Mouse (Mus musculus) kidney, postnatal 36 days (tissue): ENCODE data around the gene Satb2.

Source experiments
- DNase-seq, 2 experiments: peaks; one replicate each; pipeline ENCODE4 v3.0.0; 2021 to 2022; ENCODE audit warnings: mixed read lengths in 2 of 2

Gene Satb2

DNA sequence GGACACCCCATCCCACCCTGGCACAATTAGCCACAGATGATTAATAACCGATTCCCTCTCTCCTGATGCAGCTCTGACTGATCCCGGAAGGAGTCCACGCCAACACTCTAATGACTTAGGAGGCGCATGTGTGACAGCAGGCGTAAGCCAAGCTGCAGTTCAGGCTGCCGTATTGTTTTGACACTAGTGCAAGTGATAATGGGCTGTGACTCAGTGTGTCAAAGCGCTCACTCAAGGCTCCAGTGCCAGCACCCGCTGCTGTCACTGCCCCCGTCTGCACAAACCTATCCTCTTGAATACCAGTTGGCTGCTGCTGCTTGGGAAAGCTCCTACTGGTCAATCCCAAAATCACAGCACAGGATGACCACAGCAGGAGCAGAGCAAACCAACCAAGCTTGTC lies 49.7 kb downstream of the Satb2 start:
- DNase-seq: no peak

DNA sequence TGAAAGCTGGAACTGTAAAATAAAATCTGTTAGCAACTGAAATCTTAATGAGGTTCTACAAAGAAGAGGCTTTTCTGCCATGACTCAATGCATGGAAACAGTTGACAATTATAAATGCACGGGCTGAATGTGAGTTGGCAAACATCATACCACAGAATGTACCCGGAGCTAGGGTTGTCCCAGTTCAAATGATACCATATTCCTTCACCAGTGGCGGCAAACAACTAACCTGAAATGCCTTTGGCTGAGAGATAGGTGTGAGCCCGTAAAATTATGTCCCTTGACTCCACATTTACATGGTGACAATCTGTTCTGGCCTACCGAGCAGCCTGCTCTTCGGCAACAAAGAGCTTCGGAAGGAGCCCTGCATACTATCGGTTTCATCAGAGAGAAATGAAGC lies 58.0 kb downstream of the Satb2 start:
- DNase-seq: no peak

DNA sequence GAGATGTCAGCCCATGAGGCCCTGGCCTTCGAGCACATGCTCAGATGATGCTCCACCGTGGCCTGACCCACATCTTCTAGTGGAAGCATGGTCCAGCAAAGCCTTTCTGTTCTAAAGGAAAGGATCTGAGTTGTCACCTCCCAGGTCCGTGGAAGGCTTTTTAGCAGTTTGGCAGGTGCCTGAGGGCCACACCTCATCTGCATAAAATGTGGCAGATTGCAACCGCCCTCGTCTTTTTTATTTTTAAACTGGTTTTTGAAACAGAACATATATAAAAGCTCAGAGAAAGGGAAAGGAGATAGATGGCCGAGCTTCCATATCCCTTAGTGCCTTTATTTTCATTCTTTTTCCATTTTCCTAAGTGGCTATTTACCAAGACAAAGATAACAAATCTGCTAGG lies 64.2 kb downstream of the Satb2 start:
- DNase-seq: no peak

DNA sequence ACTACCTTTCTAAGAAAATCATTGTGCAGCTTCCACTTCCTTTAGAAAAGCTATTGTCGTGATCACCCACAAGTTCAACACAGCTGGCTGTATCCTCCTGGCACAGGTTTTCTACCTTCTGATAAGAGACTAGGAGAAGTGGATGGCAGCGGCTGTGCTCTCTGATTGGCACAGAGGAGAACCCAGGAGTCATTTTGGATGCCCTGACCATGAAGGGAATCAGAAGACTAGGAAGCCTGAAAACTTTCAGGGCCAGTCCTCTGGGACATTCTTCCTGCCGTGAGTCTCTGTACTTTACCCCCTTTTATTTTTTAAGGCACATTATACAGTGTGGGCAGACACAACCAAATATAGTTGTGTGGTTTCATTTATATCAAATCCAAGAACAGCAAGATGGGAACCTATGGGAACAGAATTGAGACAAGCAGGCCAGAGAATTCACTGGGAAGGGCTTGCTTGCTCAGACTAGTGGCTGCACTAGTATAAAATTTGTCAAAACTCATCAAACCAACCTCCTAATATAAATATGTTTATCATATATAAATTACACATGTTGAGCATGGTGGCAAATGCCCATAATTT lies 77.7 kb downstream of the Satb2 start:
- no peak for DNase-seq

DNA sequence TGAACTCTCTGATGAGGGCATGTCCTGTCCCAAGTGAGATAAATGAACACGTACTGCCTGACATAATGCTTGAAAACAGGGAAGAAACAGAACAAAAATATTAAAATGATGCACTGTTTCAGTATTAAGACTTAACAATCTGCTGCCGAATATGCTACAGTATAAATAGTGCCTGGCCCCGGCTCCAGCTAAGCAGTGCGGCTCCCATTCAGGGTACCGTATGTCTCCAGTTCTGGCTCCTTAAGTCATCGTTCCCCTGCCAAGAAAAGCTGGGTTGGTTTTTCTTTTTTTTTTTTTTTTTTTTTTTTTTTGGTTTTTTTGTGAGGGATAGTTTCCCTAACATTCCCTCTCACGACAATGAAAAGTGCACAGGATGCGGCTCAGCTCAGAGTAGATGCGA lies 78.3 kb downstream of the Satb2 start:
- no peak for DNase-seq

DNA sequence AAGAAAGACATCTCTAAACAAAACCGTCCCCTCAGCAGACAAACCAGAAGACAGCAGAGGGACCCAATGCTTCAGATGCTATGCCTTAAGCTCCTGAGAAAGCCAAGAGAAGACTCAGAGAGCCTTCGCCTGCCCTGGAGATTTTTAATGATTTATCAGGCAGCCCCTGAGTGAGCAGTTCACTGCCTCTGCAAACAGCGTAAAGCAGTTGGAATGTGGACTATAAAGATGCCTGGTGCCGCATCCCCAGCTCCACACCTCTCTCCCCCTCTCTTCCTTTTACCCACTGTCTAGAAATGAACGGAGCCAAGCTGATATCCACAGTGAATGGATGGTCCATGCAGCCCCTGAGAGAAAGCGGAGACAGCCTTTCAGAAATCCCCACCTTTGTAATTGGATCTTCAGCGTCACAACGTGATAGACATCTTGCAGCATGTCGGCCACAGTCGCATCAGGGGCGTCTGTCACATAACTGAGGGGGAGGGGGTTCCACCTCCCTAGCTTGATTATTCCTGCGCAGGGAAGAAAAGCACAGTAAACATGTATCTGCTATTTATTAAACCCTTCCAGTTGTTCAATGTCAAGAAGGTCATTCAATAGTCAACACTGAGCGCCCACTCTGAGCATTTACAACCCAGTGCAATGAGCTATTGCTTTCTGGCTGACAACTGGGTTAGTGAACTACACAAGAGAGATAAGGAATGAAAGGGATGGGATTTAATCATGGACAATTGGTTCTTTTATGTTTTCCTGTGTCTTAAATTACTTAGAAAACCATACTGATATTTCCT lies 79.6 kb downstream of the Satb2 start:
- peak; percentile 37 to 47 for DNase-seq

DNA sequence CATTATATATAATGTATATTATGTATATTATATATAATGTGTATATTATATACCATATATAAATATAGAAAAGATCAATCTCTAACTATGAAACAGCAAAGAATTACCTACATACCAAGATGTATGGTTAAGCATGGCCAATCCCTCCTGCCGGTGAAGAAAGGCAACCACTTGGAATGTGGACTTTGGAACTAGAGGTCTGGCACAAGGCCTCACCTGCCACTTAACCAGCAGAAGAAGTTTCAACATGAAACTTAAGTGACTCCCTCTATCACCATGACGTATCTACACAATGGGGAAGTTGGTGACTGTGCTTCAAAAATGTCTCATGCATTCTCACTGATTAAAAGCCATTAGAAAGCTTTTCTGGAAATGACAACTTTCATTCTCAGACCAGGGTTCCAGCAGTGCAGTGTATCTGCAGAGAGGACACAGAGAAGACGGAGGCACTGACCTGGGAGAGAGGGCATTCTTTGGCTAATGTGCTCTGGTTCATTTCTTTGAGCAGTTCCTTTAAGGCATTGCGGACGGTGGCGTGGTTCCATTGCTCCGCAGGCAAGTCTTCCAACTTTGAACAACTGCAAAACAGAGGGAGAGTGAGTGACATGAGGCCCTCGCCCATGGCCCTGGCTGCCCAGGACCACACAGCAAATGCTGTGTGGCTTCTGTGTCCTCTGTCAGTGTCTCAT lies 80.8 kb downstream of the Satb2 start:
- DNase-seq: peak; percentile 62 to 64

DNA sequence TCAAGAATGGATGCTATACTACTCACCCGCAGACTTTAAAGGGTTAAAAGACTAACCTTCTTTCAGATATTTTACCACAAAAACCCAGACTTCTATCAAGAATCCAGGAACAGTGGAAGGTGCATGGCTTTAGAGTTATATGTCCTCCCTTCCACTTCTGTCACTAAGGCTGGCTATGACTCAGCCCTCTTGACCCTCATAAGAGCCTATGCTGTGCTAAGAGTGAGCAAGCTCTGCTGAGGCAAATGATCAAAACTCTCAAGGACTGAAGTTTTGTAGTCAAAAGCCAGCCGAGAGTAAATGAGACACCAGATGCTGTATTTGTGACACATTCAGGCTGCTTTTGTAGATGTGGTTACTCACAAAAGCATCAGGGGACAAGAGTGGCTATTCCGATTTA lies 81.8 kb downstream of the Satb2 start:
- no peak for DNase-seq

DNA sequence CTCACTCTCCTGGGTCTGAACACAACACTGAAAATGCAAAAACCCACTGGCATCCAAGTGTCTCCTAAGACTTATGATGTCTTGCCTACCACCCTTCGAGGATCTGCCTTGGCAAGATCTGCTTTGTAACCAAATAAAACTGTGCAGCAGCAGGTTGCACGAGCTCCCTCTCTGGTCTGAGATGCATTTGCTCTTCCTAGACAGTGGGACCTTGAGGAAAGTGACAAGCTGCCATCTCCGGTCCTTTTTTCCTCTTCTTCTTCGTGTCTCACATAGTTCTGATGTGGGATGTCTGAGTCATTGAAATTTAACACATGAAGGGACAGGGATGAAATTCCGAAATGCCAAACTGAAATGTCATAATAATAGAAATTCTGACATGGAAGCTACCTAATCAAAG lies 85.7 kb downstream of the Satb2 start:
- DNase-seq: no peak

DNA sequence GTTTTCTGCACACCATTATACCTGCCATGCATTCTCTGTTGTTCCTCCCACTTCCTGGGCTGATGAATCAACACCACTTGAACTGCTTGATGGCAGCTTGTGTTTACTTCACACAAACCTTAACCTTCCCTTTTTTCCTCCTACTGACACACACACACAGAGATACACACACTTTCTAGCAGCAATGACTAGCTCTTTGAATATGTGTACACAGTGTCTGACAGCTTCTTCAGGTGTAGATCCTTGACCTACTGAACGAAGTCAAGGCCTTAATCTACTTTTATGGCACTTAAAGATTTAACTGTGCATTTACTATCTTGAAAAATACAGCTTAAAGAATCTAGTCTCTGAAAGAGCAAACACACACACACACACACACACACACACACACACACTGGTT lies 89.5 kb downstream of the Satb2 start:
- DNase-seq: no peak

DNA sequence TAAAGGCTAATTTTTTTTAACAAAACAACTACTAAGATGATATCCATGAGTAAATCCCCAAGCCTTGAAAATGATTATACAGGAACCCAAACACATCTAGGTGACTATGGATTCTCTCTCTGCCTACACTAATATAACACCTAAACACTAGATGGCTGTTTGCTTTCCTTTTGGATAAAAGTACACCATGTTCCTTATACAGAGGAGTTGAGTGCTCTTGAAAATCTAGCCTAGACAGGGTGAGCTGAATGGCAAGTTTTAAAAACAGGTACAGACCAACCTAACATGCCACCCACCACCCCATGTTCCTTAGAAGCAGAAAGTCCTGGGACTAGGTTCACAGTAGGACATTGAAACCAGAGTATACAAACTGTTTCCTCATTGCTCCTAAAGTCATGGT lies 90.9 kb downstream of the Satb2 start:
- no peak for DNase-seq

DNA sequence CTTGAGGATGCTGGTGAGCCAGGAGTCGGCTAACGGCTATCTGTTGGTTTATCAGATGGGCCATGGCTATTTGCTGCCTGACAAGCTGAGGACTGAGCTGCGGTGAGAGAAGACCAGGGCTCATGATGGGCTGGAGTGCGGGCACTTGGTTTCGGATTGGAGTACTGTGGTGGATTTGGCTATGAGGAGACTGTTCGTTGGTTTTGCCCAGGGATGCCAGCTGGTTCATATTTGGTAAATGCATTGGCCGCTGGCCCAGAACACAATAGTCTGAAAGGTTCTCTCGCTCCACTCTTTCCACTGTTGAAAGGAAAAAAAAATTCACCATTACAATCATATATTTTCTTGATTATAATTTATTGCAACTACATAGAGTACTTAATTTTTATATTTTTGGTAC lies 107.0 kb downstream of the Satb2 start:
- no peak for DNase-seq

DNA sequence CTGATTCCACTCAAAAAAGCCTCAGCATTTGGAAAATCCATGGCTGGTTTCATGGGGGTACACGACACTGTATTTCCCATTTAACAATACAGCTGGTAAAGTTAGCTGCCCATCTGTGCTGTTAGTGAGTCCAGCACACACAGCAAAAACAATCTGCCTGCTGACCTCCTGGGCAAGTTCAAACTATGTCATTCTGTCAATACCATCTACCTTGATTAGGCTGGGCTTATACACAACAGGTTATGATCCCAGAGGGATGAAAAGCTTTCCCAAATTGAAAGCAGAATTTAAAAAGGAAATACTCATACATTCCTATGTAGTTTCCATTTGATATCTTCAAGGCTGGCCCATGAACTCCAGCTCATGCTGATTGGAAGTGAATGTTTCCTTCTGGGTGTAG lies 113.2 kb downstream of the Satb2 start:
- DNase-seq: no peak

DNA sequence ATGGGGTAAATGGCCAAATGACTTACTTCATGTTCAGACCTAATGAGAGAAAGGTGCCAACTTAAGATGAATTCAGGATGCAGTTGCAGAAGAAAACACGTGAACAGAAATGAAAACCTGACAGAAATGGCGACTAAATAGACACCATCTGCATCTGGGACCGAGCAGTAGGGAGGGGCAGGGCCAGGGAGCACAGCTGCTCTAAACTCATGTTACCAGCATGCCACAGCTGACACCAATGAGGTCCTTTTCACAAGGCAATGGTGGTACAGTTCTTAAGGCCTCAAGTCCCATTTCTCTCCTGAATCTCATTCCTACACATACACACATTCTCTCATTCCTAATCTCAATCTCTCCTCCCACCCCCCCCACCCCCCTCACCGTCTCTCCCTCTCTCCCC lies 115.7 kb downstream of the Satb2 start:
- DNase-seq: no peak

DNA sequence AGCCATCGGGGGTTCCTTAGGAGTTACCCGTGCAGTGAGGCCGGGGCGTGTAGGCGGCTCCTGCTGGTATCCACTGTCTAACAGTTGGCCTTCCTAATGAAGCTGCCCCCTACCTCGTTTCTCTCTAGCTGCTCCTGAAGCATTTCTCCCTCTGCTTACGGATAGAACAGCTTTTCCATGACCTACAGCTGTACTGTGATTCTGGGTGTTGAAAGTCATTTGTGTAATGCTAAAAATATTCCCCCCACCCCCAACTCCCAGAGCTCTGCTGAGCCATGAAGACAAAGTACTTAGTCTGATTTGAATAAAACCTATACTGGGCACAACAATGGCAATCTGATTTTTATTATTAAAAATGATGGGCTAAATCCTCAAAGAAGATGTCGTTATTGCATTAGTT lies 121.2 kb downstream of the Satb2 start:
- DNase-seq: no peak

DNA sequence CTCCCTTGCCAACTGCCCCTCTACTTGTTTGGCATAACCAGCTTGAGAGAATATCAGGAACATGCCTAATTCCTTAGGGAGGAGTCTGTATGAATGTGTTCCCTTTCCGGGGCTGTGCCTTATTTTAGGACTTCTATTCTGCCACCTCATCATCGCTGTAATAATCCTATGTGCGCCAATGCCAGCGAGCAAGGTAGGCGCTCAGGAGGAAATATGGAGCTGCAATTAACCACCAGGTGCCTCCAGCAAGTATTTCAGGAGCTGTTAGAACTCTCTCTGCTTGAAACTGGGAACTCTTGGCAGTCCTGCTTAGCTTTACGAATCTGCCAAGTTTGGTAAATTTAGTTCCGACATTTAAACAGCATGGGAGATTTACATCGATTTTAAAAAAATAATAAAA lies 128.0 kb downstream of the Satb2 start:
- no peak for DNase-seq

DNA sequence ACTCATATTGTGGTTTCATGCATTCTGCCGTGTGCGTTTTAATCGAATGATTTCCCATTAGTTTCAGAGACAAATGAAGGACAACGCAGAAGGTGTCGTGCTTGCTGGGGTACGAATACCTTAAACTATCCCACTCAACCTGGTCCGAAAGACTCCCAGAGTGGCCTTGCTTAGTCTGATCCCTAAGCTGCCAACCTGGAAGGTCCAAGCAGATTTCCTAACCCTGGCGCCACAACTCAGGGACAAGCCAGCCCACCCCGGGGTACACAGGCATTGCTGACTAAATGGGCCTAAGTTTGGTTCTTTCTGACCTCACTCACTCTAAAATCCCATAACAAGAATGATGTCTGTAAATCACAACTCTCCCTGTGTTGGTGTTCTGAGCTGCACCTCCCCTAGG lies 132.1 kb downstream of the Satb2 start:
- DNase-seq: no peak

DNA sequence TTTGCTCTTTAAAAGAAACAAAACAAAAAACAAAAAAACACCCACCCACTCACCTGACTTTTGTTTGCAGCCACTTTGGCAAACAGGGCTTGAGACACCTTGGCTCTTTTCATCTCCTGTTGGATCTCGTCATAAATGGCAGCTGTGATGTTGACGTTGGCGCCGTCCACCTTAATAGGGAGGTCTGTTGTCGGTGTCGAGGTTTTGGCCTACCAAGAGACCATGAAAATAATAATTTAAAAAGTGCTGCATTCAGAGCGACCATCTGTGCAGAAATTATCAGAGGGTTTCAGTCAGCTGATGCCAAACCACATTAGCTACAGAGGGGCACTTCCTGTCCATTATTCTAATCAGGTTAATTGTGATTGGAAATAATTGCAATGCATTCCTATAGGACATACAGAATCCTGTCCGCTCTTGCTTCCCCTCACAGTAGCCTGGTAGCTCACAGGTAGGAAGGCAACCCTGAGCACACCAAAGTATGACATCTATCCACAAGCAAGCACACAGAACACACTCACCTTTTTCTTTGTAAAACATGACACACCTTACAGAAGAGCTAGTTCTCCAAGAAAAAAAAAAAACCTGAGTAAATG lies 132.8 kb downstream of the Satb2 start:
- DNase-seq: no peak

DNA sequence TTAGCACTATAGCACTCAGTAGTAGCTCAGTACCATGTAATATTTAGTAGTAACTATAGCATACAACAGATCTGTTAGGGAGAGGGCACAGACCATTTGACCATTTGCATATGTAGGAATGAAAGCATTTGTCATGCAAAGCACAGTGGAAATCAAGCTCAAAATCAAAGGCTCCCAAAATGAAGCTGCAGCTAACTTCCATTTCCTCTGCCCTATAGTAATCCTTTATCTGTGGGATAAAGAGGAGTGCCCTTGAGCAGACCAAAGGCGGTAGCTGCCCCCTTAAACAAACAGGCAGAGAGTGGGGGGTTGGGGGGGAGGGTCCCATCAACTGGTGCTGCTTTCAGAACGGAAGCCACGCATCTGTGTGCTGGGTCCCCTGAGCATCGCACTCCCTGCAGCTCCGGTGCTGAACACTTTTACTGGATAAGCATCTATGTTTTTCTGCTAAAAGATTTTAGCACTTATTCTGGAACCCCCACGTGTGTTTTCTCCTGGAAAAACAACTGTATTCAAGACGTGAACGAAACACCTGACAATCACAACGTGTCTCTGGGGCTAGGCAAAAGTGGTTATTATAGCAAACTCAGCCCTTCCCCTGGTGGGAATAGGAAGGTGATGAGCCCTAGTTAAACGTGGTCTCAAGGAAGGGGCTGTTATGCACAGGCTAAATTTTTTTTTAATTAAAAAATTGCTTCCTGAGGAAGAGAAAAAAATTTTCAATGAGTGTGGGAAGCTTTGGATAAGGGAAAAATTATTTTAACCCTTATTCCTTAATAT lies 133.7 kb downstream of the Satb2 start:
- DNase-seq: no peak

DNA sequence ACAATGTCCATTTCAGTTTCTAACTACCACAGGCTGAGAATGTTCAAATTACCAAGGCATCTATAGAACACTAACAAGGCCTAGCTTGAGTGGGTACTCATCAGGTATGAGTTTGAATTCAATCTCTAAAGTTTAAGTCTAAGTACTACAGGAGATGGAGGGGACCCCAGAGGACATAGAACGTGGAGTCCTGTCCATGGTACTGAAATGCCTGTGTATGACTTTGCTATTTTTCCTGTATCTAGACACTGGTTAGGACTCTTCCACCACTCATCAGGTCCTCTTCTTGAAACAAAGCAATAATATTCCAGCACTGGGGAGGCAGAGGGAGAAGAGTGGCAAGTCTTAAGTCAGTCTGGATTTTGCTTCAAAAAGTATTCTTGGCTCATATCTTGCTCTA lies 139.5 kb downstream of the Satb2 start:
- DNase-seq: no peak

DNA sequence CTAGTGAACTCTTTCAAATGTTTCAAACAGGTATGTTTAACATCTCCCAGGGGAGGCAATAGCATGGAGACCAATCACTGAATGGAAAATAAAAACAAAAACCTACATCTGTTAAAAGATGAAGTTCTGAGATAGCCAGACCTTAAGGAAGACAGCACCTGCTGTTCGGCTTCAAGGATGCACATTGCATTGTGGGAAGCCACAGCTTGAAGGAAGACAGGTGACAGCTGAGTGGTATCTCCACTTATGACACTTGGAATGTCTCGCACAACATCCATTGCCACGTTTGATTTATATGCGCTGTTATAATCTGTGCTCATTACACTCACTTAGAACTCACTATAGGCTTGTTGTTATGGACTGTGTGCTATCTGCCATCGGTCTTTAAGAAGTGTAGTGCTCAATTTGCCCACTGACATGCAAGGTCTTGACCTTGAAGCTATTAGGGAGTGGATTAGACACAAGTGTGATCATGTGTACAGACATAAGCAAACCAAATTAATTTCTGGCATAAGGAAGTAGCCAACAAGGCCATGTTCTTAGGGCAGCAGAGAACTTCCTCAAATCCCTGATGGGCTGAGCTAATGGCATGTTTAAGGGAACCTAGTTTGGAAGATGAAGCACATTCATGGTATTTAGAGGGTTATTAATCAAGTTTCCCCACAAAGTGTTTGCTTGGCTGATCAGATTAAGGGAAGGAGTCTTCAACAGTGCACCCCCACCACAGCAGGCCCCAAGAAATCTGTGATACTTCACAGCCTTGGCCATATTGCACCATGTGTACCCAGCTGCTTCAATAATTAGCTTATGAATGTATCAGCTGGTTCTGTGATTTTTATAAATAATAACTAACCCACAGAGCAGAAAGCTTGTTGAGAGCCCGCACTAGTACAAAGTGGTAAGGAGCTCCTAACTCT lies 144.2 kb downstream of the Satb2 start:
- DNase-seq: no peak

DNA sequence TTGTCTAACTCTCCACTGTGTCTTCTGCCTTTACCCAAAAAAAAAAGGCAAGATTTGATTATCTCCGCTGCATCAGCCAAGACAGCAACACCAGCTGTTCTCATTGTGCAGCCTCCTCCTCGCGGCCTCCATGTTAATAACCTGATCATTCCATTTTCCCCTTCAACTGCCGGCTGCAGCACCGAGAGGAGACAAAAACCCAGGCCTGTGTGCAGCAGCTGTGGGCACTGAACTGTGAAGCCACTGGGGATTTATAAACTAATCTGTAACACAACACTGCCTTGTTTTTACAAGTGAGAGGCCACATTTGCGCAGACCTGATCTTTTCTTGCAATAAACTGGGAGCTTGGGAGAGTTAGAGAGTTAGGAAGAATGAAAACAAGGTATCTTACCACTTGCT lies 145.1 kb downstream of the Satb2 start:
- DNase-seq: peak; percentile 20 to 50
